Mouse (Mus musculus) heart, postnatal 10 days (tissue): Measurements from ENCODE around the gene Gm20738. TPM values are rescaled to one million over a fixed set of nuclear protein-coding genes. Genes with fewer than 3 reads are reported as not detected.
"Not testable (repeated sequence)": the region's sequence is repeated elsewhere in the genome, so short reads cannot be mapped to it uniquely, and the experiment has no call there.

ENCODE experiments used
- DNase-seq, 2 experiments: peaks; one replicate each; pipeline ENCODE4 v3.0.0; 2021
- intact Hi-C: fragments of 180-260 bp; cut with DNase I; formaldehyde crosslinking; loops from one replicate; pipeline ENCODE4 v1.15.1; 2025
- total RNA-seq, 2 experiments: library from RNA; stranded (reverse); gene quantifications; 2 replicates each; pipeline ENCODE4 v1.2.3; 2021

Gm20738 gene
- total RNA-seq: not detected

DNA sequence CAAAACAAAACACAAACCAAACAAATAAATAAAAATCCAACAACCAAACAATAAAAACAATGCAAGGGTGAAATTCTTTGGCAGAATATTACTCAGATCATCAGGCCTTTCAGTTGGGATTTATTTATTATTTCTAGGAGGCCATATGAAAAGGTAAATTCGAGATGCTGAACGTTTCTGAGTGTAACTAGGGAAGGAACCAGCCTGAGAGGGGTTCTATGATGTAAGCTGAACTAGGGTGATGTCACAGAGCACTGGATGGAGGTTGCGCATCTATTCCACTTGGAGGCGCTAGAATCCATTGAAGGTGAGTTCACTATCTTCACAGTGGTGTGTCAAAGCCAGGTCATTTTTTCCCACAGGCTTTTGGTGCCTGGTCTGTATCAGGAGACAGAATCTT, at the start of gene Gm20738:
Gene Gm20738, plus strand, starts transcription at position 301 of the 400 bp plus-strand sequence.
- intact Hi-C loops, DNase-seq: not testable (repeated sequence)
